Mouse (Mus musculus): Measurements from ENCODE around the gene Mrpl35. TPM values are rescaled to one million over a fixed set of nuclear protein-coding genes. Genes with fewer than 3 reads are reported as not detected.

The Mrpl35 gene
- total RNA-seq, 2 experiments from 2014 or later: 32.7 to 33.7 TPM

GRCm38 (mm10) chr6:71799391-71799790, 27.4 kb downstream of the Mrpl35 start:
- no peak for DNase-seq

- no peak for DNase-seq
Observed at GRCm38 (mm10) chr6:71791771-71792170, 35.0 kb downstream of the Mrpl35 start.

GRCm38 (mm10) chr6:71788348-71788747, 38.4 kb downstream of the Mrpl35 start:
- DNase-seq: no peak

- DNase-seq: no peak
Observed at GRCm38 (mm10) chr6:71783165-71783564, 43.6 kb downstream of the Mrpl35 start.

- DNase-seq: no peak
Observed at GRCm38 (mm10) chr6:71780431-71780830, 46.3 kb downstream of the Mrpl35 start.

GRCm38 (mm10) chr6:71779831-71780230, 46.9 kb downstream of the Mrpl35 start:
- DNase-seq: no peak

- DNase-seq: no peak
Observed at GRCm38 (mm10) chr6:71778016-71778415, 48.8 kb downstream of the Mrpl35 start.

GRCm38 (mm10) chr6:71772636-71773208, 54.0 kb downstream of the Mrpl35 start:
- no peak for DNase-seq

GRCm38 (mm10) chr6:71772156-71772555, 54.6 kb downstream of the Mrpl35 start:
- DNase-seq: peak; percentile 40 to 56

GRCm38 (mm10) chr6:71771282-71771681, 55.5 kb downstream of the Mrpl35 start:
- DNase-seq: no peak

- no peak for DNase-seq
Observed at GRCm38 (mm10) chr6:71770856-71771255, 55.9 kb downstream of the Mrpl35 start.

- no peak for DNase-seq
Observed at GRCm38 (mm10) chr6:71769901-71770690, 56.7 kb downstream of the Mrpl35 start.

- DNase-seq: no peak
Observed at GRCm38 (mm10) chr6:71767761-71768160, 59.0 kb downstream of the Mrpl35 start.

Other genes starting within 250 kb of the Mrpl35 start
- gene Kdm3a, start 194.0 kb downstream of the Mrpl35 start, total RNA-seq (2021): 10 to 100 TPM; 38.7 to 44.6 TPM
- gene Reep1, start 119.4 kb downstream of the Mrpl35 start, total RNA-seq (2021): 10 to 100 TPM; 72.9 to 75.7 TPM
- gene Immt, start 4.4 kb upstream of the Mrpl35 start, total RNA-seq (2021): 100 to 1,000 TPM; 135 to 145 TPM
- gene Ptcd3, start 81.8 kb upstream of the Mrpl35 start, total RNA-seq (2021): 10 to 100 TPM; 68.3 to 73.7 TPM
- gene Polr1a, start 82.1 kb upstream of the Mrpl35 start, total RNA-seq (2021): 10 to 100 TPM; 31.0 to 33.2 TPM

Measured in layer of hippocampus, postnatal 36 days (tissue).